Mouse (Mus musculus): ENCODE measurements around the gene Ccdc138. TPM values are rescaled to one million over a fixed set of nuclear protein-coding genes. Genes with fewer than 3 reads are reported as not detected.

The Ccdc138 gene
- total RNA-seq, 1 experiment from 2014 or later = 3.5 TPM

DNA sequence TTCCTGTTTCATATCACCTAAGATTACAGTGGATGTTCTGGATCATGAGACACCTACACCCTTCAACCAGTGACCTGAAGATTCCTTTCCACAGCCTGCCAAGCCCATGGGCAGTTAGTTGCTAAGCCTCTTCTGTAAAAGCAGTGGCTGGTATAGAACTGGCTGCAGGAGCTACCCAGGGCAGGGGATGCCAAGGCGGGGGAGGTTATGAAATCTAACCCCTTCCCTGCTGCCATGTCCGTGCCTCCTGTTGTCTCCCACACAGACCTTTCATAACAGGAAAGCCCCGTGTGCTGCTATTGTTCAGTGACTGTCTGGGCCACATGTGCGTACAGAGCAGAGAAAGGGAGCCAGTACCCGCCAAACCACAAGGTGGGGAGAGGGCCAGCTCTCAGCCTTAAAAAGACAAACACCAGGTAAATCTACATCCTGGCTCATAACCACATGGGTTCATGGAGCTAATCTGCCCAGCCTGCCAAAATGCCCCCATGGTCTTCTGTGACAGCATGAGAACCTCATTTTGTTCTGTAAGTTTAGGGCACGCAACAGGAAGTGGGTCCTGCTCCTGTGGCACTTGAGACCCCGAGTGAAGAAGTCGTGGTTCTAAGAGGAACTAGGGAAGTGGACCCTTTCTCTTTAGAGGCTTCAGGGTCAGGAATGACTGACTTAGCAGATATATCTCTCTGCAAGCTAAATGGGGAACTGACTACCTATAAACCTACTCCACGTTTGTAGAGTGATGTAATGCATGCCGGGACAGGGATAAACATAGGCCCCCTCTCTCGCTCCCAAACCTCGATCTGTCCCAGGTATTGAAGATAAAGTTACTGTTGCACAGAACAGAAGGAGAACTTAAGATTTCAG is 127.3 kb downstream of the Ccdc138 start:
- ATAC-seq (ENCODE audit: extremely low read depth, insufficient number of reproducible peaks, low FRiP score, poor library complexity, severe bottlenecking) = no peak

Other genes starting within 250 kb of the Ccdc138 start
- 60.5 and 62.7 TPM in 2 replicates for gene Gcc2, start 242.5 kb upstream of the Ccdc138 start, total RNA-seq (2017)
- 52.9 and 61.9 TPM in 2 replicates for gene Lims1, start 174.5 kb upstream of the Ccdc138 start, total RNA-seq (2017)
- gene Ranbp2, start 51.0 kb upstream of the Ccdc138 start, total RNA-seq (2017) = 136 and 148 TPM in 2 replicates
- gene Edar, start 177.7 kb downstream of the Ccdc138 start, total RNA-seq (2017) = not detected in 2 replicates
- not detected in 2 replicates for gene Gm17542, start 220.3 kb downstream of the Ccdc138 start, total RNA-seq (2017)